Mouse (Mus musculus) CH12.LX (cell line): ENCODE data around the gene Adora2b. TPM values are rescaled to one million over a fixed set of nuclear protein-coding genes. Genes with fewer than 3 reads are reported as not detected.

ENCODE experiments used
- DNase-seq: peaks from one replicate; pipeline ENCODE4 v3.0.0-alpha.2; 2013; ENCODE audit errors: extremely low read depth
- H3K27ac ChIP-seq: 2 replicates; pipeline ENCODE4 v1.5.1; 2012; ENCODE audit warnings: low read depth, mild to moderate bottlenecking, control low read depth, moderate library complexity; ENCODE audit not compliant: insufficient read depth
- H3K27me3 ChIP-seq: replicated peaks from 2 replicates; pipeline ENCODE3; 2012; ENCODE audit warnings: inconsistent platforms
- H3K36me3 ChIP-seq, 2 experiments: replicated peaks in 1 of 2; 2 replicates each; pipeline versions ENCODE3 to v1.6.1; 2012; ENCODE audit warnings: inconsistent platforms in 1 of 2, low read length in 1 of 2, mild to moderate bottlenecking in 1 of 2, mixed read lengths in 1 of 2, moderate library complexity in 1 of 2; ENCODE audit not compliant: control insufficient read depth in 1 of 2, insufficient read depth in 1 of 2
- H3K4me1 ChIP-seq, 2 experiments: 2 replicates each; pipeline ENCODE4 v1.6.1; 2012; ENCODE audit warnings: inconsistent platforms in 1 of 2, moderate library complexity in 1 of 2; ENCODE audit not compliant: insufficient read depth in 2 of 2, control insufficient read depth in 1 of 2
- H3K4me2 ChIP-seq: 2 replicates; pipeline ENCODE4 v1.6.1; 2012; ENCODE audit warnings: low read depth, mild to moderate bottlenecking, control low read depth; ENCODE audit not compliant: poor library complexity, insufficient read depth, severe bottlenecking
- H3K4me3 ChIP-seq, 3 experiments: fragments of 150-350 bp in 1 of 3; sonication (generic) in 1 of 3; replicated peaks in 1 of 3; 2 replicates each; pipeline versions ENCODE3 to v1.5.1; 2011 to 2012; ENCODE audit warnings: low read depth in 2 of 3, low read length in 2 of 3, mild to moderate bottlenecking in 2 of 3, moderate library complexity in 2 of 3, control low read depth in 1 of 3, improper control_type of control experiment in 1 of 3, inconsistent platforms in 1 of 3, mixed read lengths in 1 of 3; ENCODE audit not compliant: poor library complexity in 1 of 3
- H3K79me2 ChIP-seq: replicated peaks from 2 replicates; pipeline ENCODE4 v1.6.1; 2012; ENCODE audit warnings: mild to moderate bottlenecking, moderate library complexity; ENCODE audit not compliant: control insufficient read depth, poor library complexity, insufficient read depth, severe bottlenecking; ENCODE audit errors: extremely low read depth
- H3K9ac ChIP-seq: 2 replicates; pipeline ENCODE4 v1.6.1; 2012; ENCODE audit warnings: low read depth, mild to moderate bottlenecking, control low read depth, moderate library complexity; ENCODE audit not compliant: insufficient read depth
- H3K9me3 ChIP-seq: replicated peaks from 2 replicates; pipeline ENCODE3; 2012; ENCODE audit warnings: low read length, inconsistent platforms, mixed read lengths
- CHD1 ChIP-seq: IDR thresholded peaks from 2 replicates; pipeline ENCODE4 v1.6.1; 2012; ENCODE audit warnings: low read depth, low read length, improper control_type of control experiment, inconsistent platforms
- CTCF ChIP-seq, 2 experiments: IDR thresholded peaks in 1 of 2; conservative IDR thresholded peaks in 1 of 2; 2 replicates each; pipeline ENCODE4 v1.5.1; 2011 to 2012; ENCODE audit warnings: low read depth in 2 of 2, low read length in 2 of 2, improper control_type of control experiment in 1 of 2, inconsistent platforms in 1 of 2, mild to moderate bottlenecking in 1 of 2, moderate library complexity in 1 of 2
- E2F4 ChIP-seq: IDR thresholded peaks from 2 replicates; pipeline ENCODE4 v1.6.1; 2011; ENCODE audit warnings: low read depth, low read length, improper control_type of control experiment; ENCODE audit not compliant: insufficient replicate concordance
- ELF1 ChIP-seq: IDR thresholded peaks from 2 replicates; pipeline ENCODE4 v1.6.1; 2014; ENCODE audit warnings: low read depth, mild to moderate bottlenecking, inconsistent platforms, low read length, improper control_type of control experiment
- EP300 ChIP-seq: IDR thresholded peaks from 2 replicates; pipeline ENCODE4 v1.6.1; 2011; ENCODE audit warnings: low read length, improper control_type of control experiment
- ETS1 ChIP-seq: conservative IDR thresholded peaks from 2 replicates; pipeline ENCODE4 v1.6.1; 2012; ENCODE audit warnings: low read depth, mild to moderate bottlenecking, inconsistent platforms, low read length, improper control_type of control experiment, moderate library complexity
- IRF4 ChIP-seq: IDR thresholded peaks from 2 replicates; pipeline ENCODE4 v1.6.1; 2014; ENCODE audit warnings: low read depth, mild to moderate bottlenecking, inconsistent platforms, low read length, improper control_type of control experiment
- KAT2A ChIP-seq: IDR thresholded peaks from 2 replicates; pipeline ENCODE4 v1.6.1; 2012; ENCODE audit warnings: low read length, improper control_type of control experiment, inconsistent platforms; ENCODE audit not compliant: insufficient replicate concordance
- MAFK ChIP-seq: IDR thresholded peaks from 2 replicates; pipeline ENCODE4 v1.6.1; 2011; ENCODE audit warnings: low read length, improper control_type of control experiment; ENCODE audit not compliant: insufficient replicate concordance
- MAZ ChIP-seq: IDR thresholded peaks from 2 replicates; pipeline ENCODE4 v1.6.1; 2012; ENCODE audit warnings: low read depth, mild to moderate bottlenecking, inconsistent platforms, low read length, improper control_type of control experiment, moderate library complexity
- MXI1 ChIP-seq: IDR thresholded peaks from 2 replicates; pipeline ENCODE4 v1.6.1; 2011; ENCODE audit warnings: mild to moderate bottlenecking, low read depth, low read length, improper control_type of control experiment
- NELFE ChIP-seq: IDR thresholded peaks from 2 replicates; pipeline ENCODE4 v1.6.1; 2011; ENCODE audit warnings: low read depth, low read length, improper control_type of control experiment
- NRF1 ChIP-seq: IDR thresholded peaks from 2 replicates; pipeline ENCODE4 v1.6.1; 2014; ENCODE audit warnings: low read depth, mild to moderate bottlenecking, inconsistent platforms, low read length, improper control_type of control experiment, moderate library complexity
- PAX5 ChIP-seq: IDR thresholded peaks from 2 replicates; pipeline ENCODE4 v1.6.1; 2012; ENCODE audit warnings: low read length, inconsistent platforms, mixed read lengths
- RAD21 ChIP-seq: IDR thresholded peaks from 2 replicates; pipeline ENCODE4 v1.6.1; 2011; ENCODE audit warnings: low read depth, mild to moderate bottlenecking, low read length, improper control_type of control experiment, moderate library complexity
- RCOR1 ChIP-seq: conservative IDR thresholded peaks from 2 replicates; pipeline ENCODE4 v1.6.1; 2012; ENCODE audit warnings: low read depth, mild to moderate bottlenecking, inconsistent platforms, low read length, improper control_type of control experiment
- SIN3A ChIP-seq: IDR thresholded peaks from 2 replicates; pipeline ENCODE4 v1.6.1; 2012; ENCODE audit warnings: low read length, improper control_type of control experiment, inconsistent platforms
- SMC3 ChIP-seq: IDR thresholded peaks from 2 replicates; pipeline ENCODE4 v1.6.1; 2011; ENCODE audit warnings: low read depth, low read length, improper control_type of control experiment
- TCF12 ChIP-seq: IDR thresholded peaks from 2 replicates; pipeline ENCODE4 v1.6.1; 2014; ENCODE audit warnings: low read depth, mild to moderate bottlenecking, inconsistent platforms, low read length, improper control_type of control experiment
- UBTF ChIP-seq: IDR thresholded peaks from 2 replicates; pipeline ENCODE4 v1.6.1; 2012; ENCODE audit warnings: low read depth, mild to moderate bottlenecking, inconsistent platforms, low read length, improper control_type of control experiment, moderate library complexity
- USF1 ChIP-seq: IDR thresholded peaks from 2 replicates; pipeline ENCODE4 v1.6.1; 2014; ENCODE audit warnings: low read depth, mild to moderate bottlenecking, inconsistent platforms, low read length, improper control_type of control experiment
- USF2 ChIP-seq: conservative IDR thresholded peaks from 2 replicates; pipeline ENCODE4 v1.6.1; 2011; ENCODE audit warnings: low read depth, low read length, improper control_type of control experiment
- ZMIZ1 ChIP-seq: IDR thresholded peaks from 2 replicates; pipeline ENCODE4 v1.6.1; 2012; ENCODE audit warnings: low read depth, mild to moderate bottlenecking, inconsistent platforms, low read length, improper control_type of control experiment
- dilution Hi-C: fragments of 300-500 bp; cut with MboI; formaldehyde crosslinking; loops from 2 replicates; pipeline ENCODE4 v1.14.3; 2020; ENCODE audit warnings: low sequenced_read_pairs; ENCODE audit not compliant: extremely low pct_unique_long_range_greater_than_20kb, extremely low pct_ligation_motif_present
- in situ Hi-C: fragments of 300-500 bp; cut with MboI; formaldehyde crosslinking; loops from 3 replicates; pipeline ENCODE4 v1.14.3; 2019; ENCODE audit warnings: low sequenced_read_pairs, low pct_ligation_motif_present, low pct_unique_long_range_greater_than_20kb, mixed read lengths
- polyA plus RNA-seq: library from polyadenylated mRNA; unstranded; fragments of >175 nt; gene quantifications from 2 replicates; pipeline ENCODE4 v1.2.1, GENCODE M21; 2012; ENCODE audit warnings: low read depth; ENCODE audit not compliant: insufficient read length
- total RNA-seq, 2 experiments: library from RNA; depleted of rRNA; stranded (reverse); fragments of 300-350 nt in 1 of 2; fragments of >200 nt in 1 of 2; gene quantifications; 2 replicates each; pipeline ENCODE4 v1.2.3; 2012 to 2014

Gene Adora2b
- total and polyA plus RNA-seq, 3 experiments = 0.77 to 1.7 (median 0.87) TPM

DNA sequence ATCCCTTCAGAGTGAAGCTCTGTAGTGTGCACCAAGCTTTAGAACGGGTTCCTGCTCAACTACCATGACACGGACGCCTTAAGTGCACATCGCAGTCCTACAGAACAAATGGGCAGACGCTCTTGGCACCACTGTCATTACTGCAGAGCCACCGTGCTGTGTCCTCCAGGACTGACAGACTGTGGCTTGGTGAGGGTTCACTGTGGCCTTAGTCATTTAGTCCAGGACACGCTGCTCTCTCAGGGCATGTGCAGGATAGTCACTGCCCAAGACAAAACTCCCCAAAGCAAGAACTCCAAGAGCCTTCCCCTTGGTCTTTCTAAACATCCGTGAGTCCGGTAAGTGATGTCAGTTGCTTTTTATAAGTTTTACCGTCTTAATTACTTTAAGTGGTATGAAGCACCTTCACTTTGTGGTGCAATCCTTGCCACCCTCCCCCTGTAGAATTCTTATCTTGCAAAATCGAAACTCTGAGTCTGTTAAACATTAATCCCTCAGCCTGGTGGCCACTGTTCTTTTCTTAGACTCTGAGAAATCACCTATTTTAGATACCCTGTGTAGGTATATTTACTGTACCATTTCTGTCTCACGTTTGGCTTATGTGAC lies 35.3 kb upstream of the Adora2b start:
- H3K27ac ChIP-seq = no peak overlapping the region
- TF ChIP-seq CTCF (conservative IDR thresholded peaks at IDR 0.05 in 1 of 2, IDR thresholded peaks at IDR 0.05 in 1 of 2; ENCODE audit: low read depth in 2 of 2, low read length in 2 of 2) (no peak), ZMIZ1 (no peak), SMC3 (no peak), CHD1 (no peak), PAX5 (no peak), ETS1 (no peak), IRF4 (no peak), USF1 (no peak), MXI1 (no peak), RAD21 (no peak), RCOR1 (no peak), KAT2A (no peak), ELF1 (no peak), UBTF (no peak), SIN3A (no peak)
- dilution Hi-C loops (no loop called here), in situ Hi-C loops (no loop called here)
- peaks cover 0 to 4% of the 10 kb centered on the region in 2 experiments for H3K36me3 ChIP-seq
- peaks cover 8 to 14% of the 10 kb centered on the region in 2 experiments for H3K4me1 ChIP-seq
- no peak overlapping the region for H3K9ac ChIP-seq
- no peaks in the 10 kb centered on the region for H3K27me3 ChIP-seq
- H3K4me3 ChIP-seq = no peak overlapping the region
- H3K79me2 ChIP-seq = no peaks in the 10 kb centered on the region
- DNase-seq = no peak
- H3K4me2 ChIP-seq = no peak overlapping the region
- H3K9me3 ChIP-seq = no peaks in the 10 kb centered on the region

DNA sequence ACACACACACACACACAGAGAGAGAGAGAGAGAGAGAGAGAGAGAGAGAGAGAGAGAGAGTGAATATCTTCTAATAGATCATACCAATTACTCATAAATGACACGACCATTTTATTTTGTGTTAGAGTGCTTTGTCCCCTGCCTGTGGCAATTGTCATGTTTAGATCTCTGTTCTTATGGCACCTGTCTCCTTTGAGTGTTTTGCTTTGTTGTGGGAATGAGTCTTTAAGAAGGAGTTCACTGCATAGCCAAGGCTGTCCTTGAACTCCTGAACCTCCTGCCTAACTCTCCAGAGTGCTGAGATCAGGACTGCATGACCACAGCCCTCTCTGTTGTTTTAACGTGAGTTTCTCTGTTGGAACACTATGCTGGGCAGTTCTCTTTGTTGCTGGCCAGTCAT lies 33.7 kb upstream of the Adora2b start:
- no peak overlapping the region for H3K9ac ChIP-seq
- H3K27me3 ChIP-seq = no peaks in the 10 kb centered on the region
- in situ Hi-C loops = no loop called here
- dilution Hi-C loops = no loop called here
- H3K4me1 ChIP-seq = peaks cover 9 to 27% of the 10 kb centered on the region in 2 experiments
- no peak overlapping the region for H3K4me2 ChIP-seq
- H3K4me3 ChIP-seq = no peak overlapping the region
- DNase-seq = no peak
- H3K27ac ChIP-seq = no peak overlapping the region
- no peaks in the 10 kb centered on the region for H3K79me2 ChIP-seq
- TF ChIP-seq NELFE (no peak), MAFK (no peak), TCF12 (no peak), USF2 (no peak), UBTF (no peak), E2F4 (no peak), MXI1 (no peak), USF1 (no peak), EP300 (no peak), ZMIZ1 (no peak), ETS1 (no peak), NRF1 (no peak), MAZ (no peak), SIN3A (no peak)
- peaks cover 0 to 8% of the 10 kb centered on the region in 2 experiments for H3K36me3 ChIP-seq
- no peaks in the 10 kb centered on the region for H3K9me3 ChIP-seq
